Mouse (Mus musculus): ENCODE results near the gene Klre1. TPM values are rescaled to one million over a fixed set of nuclear protein-coding genes. Genes with fewer than 3 reads are reported as not detected.
A peak's percentile ranks its signal among the peaks of the same experiment; 100 is the strongest.

The Klre1 gene
- total RNA-seq (2014; rRNA removed): 0.20 and 0.28 TPM in 2 replicates
- polyA plus RNA-seq (2012; rRNA removed): 0.07 and 0.10 TPM in 2 replicates

GRCm38 (mm10) chr6:129577605-129578004, at the start of gene Klre1:
TSS of gene Klre1 (plus strand) at chr6:129577905.
- Histone ChIP-seq H3K79me2 (ENCODE audit: control insufficient read depth, insufficient read depth, low read length) (no peaks in the 10 kb centered on the region), H3K4me3 (ENCODE audit: insufficient read depth, low read depth, low read length) (no peak within 1 kb of the TSS), H3K27ac (replicated peaks; ENCODE audit: insufficient read depth, low read depth, low read length) (no peak within 1 kb of the TSS), H3K4me1 (ENCODE audit: control insufficient read depth, insufficient read depth, low read length) (no peaks in the 10 kb centered on the region), H3K9ac (ENCODE audit: low read depth, low read length) (no peak within 1 kb of the TSS), H3K36me3 (ENCODE audit: control insufficient read depth, insufficient read depth, low read length) (no peaks in the 10 kb centered on the region), H3K27me3 (ENCODE audit: control insufficient read depth, insufficient read depth, low read length) (no peaks in the 10 kb centered on the region)
- no peak for TF ChIP-seq POLR2A (IDR thresholded peaks at IDR 0.05; ENCODE audit: extremely low read depth, insufficient read depth, low read length)
- 91% methylated on average over 8 of the region's 8 CpGs for WGBS
- DNase-seq (ENCODE audit: extremely low read depth, low read depth, low spot score): no peak

DNA sequence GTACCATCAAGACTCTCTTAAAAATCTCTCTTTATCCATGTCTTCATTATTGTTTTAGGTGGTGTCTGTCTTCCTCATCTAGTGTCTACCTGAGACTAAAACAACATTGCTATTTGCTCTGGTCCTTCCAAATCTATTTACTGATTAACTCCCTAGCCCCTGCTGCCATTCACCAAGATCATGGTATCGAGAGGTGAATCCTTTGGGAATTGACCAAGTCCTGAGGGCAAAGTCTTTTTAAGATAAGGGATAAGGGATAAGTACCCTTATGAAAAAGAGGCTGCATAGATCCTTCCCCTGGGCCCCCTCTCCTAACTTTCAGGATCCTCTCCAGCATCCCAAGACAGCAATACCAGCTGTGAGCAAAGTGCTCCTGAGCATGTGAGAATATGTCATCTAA, 48.1 kb upstream of the Klre1 start:
- H3K4me3 ChIP-seq (ENCODE audit: insufficient read depth, low read depth, low read length): no peak overlapping the region
- peaks cover 30% of the 10 kb centered on the region for H3K4me1 ChIP-seq (ENCODE audit: control insufficient read depth, insufficient read depth, low read length)
- H3K9ac ChIP-seq (ENCODE audit: low read depth, low read length): no peak overlapping the region
- H3K36me3 ChIP-seq (ENCODE audit: control insufficient read depth, insufficient read depth, low read length): peaks cover 1% of the 10 kb centered on the region; the same call in 1 of the 2 replicates
- 20% methylated on average over 1 of the region's 1 CpGs for WGBS
- no peaks in the 10 kb centered on the region for H3K27me3 ChIP-seq (ENCODE audit: control insufficient read depth, insufficient read depth, low read length)
- DNase-seq (ENCODE audit: extremely low read depth, low read depth, low spot score): peak; percentile 92
- H3K79me2 ChIP-seq (ENCODE audit: control insufficient read depth, insufficient read depth, low read length): peaks cover 13% of the 10 kb centered on the region
- H3K27ac ChIP-seq (replicated peaks; ENCODE audit: insufficient read depth, low read depth, low read length): peak overlapping the region; percentile 60
- no peak for TF ChIP-seq POLR2A (IDR thresholded peaks at IDR 0.05; ENCODE audit: extremely low read depth, insufficient read depth, low read length)
- TF ChIP-seq CTCF (IDR thresholded peaks at IDR 0.05; ENCODE audit: low read depth, low read length): no peak

- H3K9ac ChIP-seq (ENCODE audit: low read depth, low read length): no peak overlapping the region
- H3K4me1 ChIP-seq (ENCODE audit: control insufficient read depth, insufficient read depth, low read length): peaks cover 35% of the 10 kb centered on the region
- TF ChIP-seq CTCF (IDR thresholded peaks at IDR 0.05; ENCODE audit: low read depth, low read length): no peak
- no peak for TF ChIP-seq POLR2A (IDR thresholded peaks at IDR 0.05; ENCODE audit: extremely low read depth, insufficient read depth, low read length)
- peaks cover 20% of the 10 kb centered on the region for H3K79me2 ChIP-seq (ENCODE audit: control insufficient read depth, insufficient read depth, low read length)
- H3K4me3 ChIP-seq (ENCODE audit: insufficient read depth, low read depth, low read length): no peak overlapping the region
- H3K36me3 ChIP-seq (ENCODE audit: control insufficient read depth, insufficient read depth, low read length): peaks cover 5% of the 10 kb centered on the region
- H3K27me3 ChIP-seq (ENCODE audit: control insufficient read depth, insufficient read depth, low read length): no peaks in the 10 kb centered on the region
- no peak overlapping the region; the same call in 1 of the 2 replicates for H3K27ac ChIP-seq (replicated peaks; ENCODE audit: insufficient read depth, low read depth, low read length)
- DNase-seq (ENCODE audit: extremely low read depth, low read depth, low spot score): peak; percentile 98
Observed at GRCm38 (mm10) chr6:129530261-129530660, 47.4 kb upstream of the Klre1 start.

DNA sequence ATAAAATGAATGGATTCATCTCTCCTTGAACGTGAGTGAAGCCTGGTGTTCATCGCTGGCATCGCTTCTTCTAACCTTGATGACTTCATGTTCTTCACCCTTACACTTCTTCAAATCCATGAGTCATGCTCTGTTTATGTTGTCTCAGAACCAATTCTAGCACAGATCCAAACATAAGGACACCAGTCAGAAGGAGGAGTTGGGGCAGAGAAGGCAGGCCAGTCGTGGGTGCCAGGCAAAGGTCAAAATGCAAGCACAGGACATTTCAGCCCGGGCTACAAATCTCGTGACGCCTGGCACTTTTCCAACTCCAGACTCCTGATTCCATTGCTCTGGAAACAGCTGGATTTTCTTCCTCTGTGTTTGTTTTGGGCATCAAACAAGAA, 45.2 kb upstream of the Klre1 start:
- Histone ChIP-seq H3K27me3 (ENCODE audit: control insufficient read depth, insufficient read depth, low read length) (no peaks in the 10 kb centered on the region), H3K36me3 (ENCODE audit: control insufficient read depth, insufficient read depth, low read length) (peaks cover 19% of the 10 kb centered on the region), H3K4me1 (ENCODE audit: control insufficient read depth, insufficient read depth, low read length) (peaks cover 43% of the 10 kb centered on the region), H3K4me3 (ENCODE audit: insufficient read depth, low read depth, low read length) (no peak overlapping the region; the same call in 1 of the 2 replicates), H3K79me2 (ENCODE audit: control insufficient read depth, insufficient read depth, low read length) (peaks cover 33% of the 10 kb centered on the region), H3K27ac (replicated peaks; ENCODE audit: insufficient read depth, low read depth, low read length) (peak overlapping the region; percentile 94), H3K9ac (ENCODE audit: low read depth, low read length) (no peak overlapping the region; the same call in 1 of the 2 replicates)
- DNase-seq (ENCODE audit: extremely low read depth, low read depth, low spot score): peak; percentile 97
- WGBS: 5% methylated on average over 7 of the region's 7 CpGs
- no peak for TF ChIP-seq POLR2A (IDR thresholded peaks at IDR 0.05; ENCODE audit: extremely low read depth, insufficient read depth, low read length)
- no peak for TF ChIP-seq CTCF (IDR thresholded peaks at IDR 0.05; ENCODE audit: low read depth, low read length)

DNA sequence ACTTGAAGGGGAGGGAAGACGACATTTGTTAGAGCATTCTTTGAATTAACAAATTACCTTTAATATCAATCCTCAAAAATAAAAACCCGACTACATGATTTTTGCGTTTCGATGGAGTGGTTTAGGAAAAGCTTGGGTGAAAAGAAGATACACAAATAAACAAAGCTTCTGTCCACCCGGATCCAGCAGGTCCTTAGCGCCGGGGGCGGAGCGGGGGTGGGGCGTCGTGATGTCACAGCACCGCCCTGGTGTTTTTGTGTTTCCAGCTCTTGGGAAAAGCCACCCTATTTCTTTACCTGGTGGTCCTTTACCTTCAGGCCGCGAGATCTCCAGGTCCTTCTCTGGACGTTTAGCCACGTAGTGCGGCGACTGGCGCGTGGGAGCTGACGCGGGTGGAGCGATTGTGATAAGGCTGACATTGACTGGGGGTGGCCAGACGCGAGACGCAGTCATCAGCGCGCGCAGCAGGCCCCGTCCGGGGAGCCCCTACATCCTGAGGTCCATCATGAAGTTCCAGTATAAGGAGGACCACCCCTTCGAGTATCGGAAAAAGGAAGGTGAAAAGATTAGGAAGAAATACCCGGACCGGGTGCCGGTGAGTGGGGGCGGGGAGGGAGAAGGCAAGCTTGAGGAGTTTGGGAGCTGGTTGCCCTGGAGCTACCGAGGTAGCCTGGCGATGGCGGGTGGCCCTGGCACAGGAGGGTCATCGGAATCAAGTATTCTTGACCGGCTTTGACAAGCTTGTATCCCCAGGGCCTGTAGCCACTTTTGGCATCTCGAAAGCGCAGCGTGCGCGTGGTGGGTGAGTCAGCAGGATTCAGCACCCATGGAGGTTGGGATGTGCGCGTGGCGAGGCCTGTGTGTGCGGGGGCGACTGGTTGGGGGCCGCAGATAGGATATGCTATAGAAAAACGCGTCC, 44.5 kb upstream of the Klre1 start, which contains the start of gene Gabarapl1:
Gabarapl1 (plus strand) TSS at position 219 of the 919 bp plus-strand sequence.
- WGBS: under 1% methylated on average over 55 of the region's 55 CpGs
- peak; percentile 61; the same call in 1 of the 2 replicates for TF ChIP-seq POLR2A (IDR thresholded peaks at IDR 0.05; ENCODE audit: extremely low read depth, insufficient read depth, low read length)
- no peak for TF ChIP-seq CTCF (IDR thresholded peaks at IDR 0.05; ENCODE audit: low read depth, low read length)
- H3K9ac ChIP-seq (ENCODE audit: low read depth, low read length): peak within 1 kb of the TSS; percentile 93
- H3K27me3 ChIP-seq (ENCODE audit: control insufficient read depth, insufficient read depth, low read length): no peaks in the 10 kb centered on the region
- peaks cover 26% of the 10 kb centered on the region for H3K36me3 ChIP-seq (ENCODE audit: control insufficient read depth, insufficient read depth, low read length)
- H3K4me1 ChIP-seq (ENCODE audit: control insufficient read depth, insufficient read depth, low read length): peaks cover 44% of the 10 kb centered on the region
- DNase-seq (ENCODE audit: extremely low read depth, low read depth, low spot score): peak; percentile 43
- peak within 1 kb of the TSS; percentile 94 for H3K27ac ChIP-seq (replicated peaks; ENCODE audit: insufficient read depth, low read depth, low read length)
- peak within 1 kb of the TSS; percentile 89 for H3K4me3 ChIP-seq (ENCODE audit: insufficient read depth, low read depth, low read length)
- peaks cover 33% of the 10 kb centered on the region for H3K79me2 ChIP-seq (ENCODE audit: control insufficient read depth, insufficient read depth, low read length)
